Comparison of ENCODE assay signal across 25 mouse cellular contexts in the genomic region with DNA sequence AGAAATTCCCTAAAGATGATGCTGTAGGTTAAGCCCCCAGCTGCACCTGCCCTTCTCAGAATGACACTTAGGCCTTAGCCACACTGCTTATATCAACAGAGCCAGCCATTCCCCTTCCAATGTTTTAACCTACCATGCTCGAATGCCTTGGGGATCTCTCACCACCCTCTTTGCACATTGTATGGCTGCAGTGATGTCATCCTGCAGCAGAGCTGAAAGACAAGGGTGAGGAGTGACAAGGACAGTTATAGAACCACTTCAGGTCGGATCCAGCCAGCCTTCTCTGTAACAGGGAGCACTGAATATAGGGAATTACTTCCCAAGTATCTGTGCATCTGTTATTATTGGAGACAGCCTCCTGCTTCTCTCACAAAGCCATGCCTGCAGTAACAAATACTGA. TPM values are rescaled to one million over a fixed set of nuclear protein-coding genes. Genes with fewer than 3 reads are reported as not detected.
DNase-seq lines count a peak whose midpoint lies in the region; ATAC-seq and TF ChIP-seq lines count a peak whose summit lies in the region.
"Not testable (repeated sequence)": the region's sequence is repeated elsewhere in the genome, so short reads cannot be mapped to it uniquely, and the experiment has no call there.
"Had no signal": no experiment of that assay in that cellular context is flagged by ENCODE, and none has a peak within 500 bp of the region (broad histone marks: within the 10 kb centered on the region; RNA-seq: fewer than 3 reads in every experiment).

No protein-coding gene starts in this region.

- peak overlapping the region; percentile 72 for H3K27ac ChIP-seq in bone marrow macrophage, adult 2 months (ENCODE audit: insufficient read depth, low read depth, low read length)
- H3K27ac ChIP-seq in heart, embryonic 11.5 days (ENCODE audit: low read depth, low read length); hindbrain, postnatal 0 days; liver, postnatal 0 days (ENCODE audit: low read depth); midbrain, postnatal 0 days (ENCODE audit: low read depth, low read length): not testable (repeated sequence)
- H3K27ac ChIP-seq in heart, embryonic 13.5 days (replicated peaks): peak overlapping the region; percentile 65
- H3K27ac ChIP-seq in heart, embryonic 15.5 days: 0 out of 2 replicates have a peak overlapping the region, but pooled peaks have one; percentile 31

- not testable (repeated sequence) for TF ChIP-seq POLR2A in bone marrow macrophage, adult 2 months (IDR thresholded peaks at IDR 0.05; ENCODE audit: borderline replicate concordance, low read depth, low read length)

- peak; percentile 44 for ATAC-seq in frontal cortex, adult (ENCODE audit: low TSS enrichment)
- ATAC-seq in heart, embryonic 11.5 days (replicated peaks; ENCODE audit: insufficient number of reproducible peaks, low FRiP score, low TSS enrichment): peak; percentile 67; the same call in 1 of the 2 replicates
- ATAC-seq in heart, embryonic 13.5 days (ENCODE audit: extremely low read depth, insufficient number of reproducible peaks, low FRiP score, low TSS enrichment): peak; percentile 46; the same call in 1 of the 2 replicates
- not testable (repeated sequence) for ATAC-seq in heart, embryonic 15.5 days (replicated peaks; ENCODE audit: insufficient number of reproducible peaks, insufficient read depth, low FRiP score, low read depth); liver, postnatal 0 days
- peak; percentile 62; the same call in 1 of the 2 replicates for ATAC-seq in hindbrain, postnatal 0 days
- ATAC-seq in midbrain, postnatal 0 days (ENCODE audit: low FRiP score): 0 out of 2 replicates have a peak, but pooled peaks have one; percentile 49

- H3K27me3 ChIP-seq in heart, embryonic 11.5 days (ENCODE audit: control insufficient read depth, insufficient read depth, low read length); heart, embryonic 15.5 days; hindbrain, postnatal 0 days (ENCODE audit: insufficient read depth, low read length); liver, postnatal 0 days (ENCODE audit: insufficient read depth, low read length); midbrain, postnatal 0 days (ENCODE audit: insufficient read depth, low read length): not testable (repeated sequence)
- H3K27me3 ChIP-seq in heart, embryonic 13.5 days (replicated peaks): peaks cover 29% of the 10 kb centered on the region

- H3K4me1 ChIP-seq in bone marrow macrophage, adult 2 months (ENCODE audit: control insufficient read depth, insufficient read depth, low read length): peaks cover 10% of the 10 kb centered on the region
- H3K4me1 ChIP-seq in heart, embryonic 11.5 days (ENCODE audit: control insufficient read depth, insufficient read depth, low read length); heart, embryonic 15.5 days (replicated peaks); hindbrain, postnatal 0 days (ENCODE audit: insufficient read depth, low read length); liver, postnatal 0 days (ENCODE audit: insufficient read depth); midbrain, postnatal 0 days (ENCODE audit: insufficient read depth, low read length): not testable (repeated sequence)
- H3K4me1 ChIP-seq in heart, embryonic 13.5 days: peaks cover 11% of the 10 kb centered on the region

- TF ChIP-seq EP300 in liver, postnatal 0 days (IDR thresholded peaks at IDR 0.05; ENCODE audit: low read depth): not testable (repeated sequence)

- WGBS in heart, embryonic 11.5 days (ENCODE audit: insufficient replicate concordance): 21% methylated on average over 2 of the region's 2 CpGs
- 12% methylated on average over 2 of the region's 2 CpGs for WGBS in heart, embryonic 13.5 days
- WGBS in heart, embryonic 15.5 days: 34% methylated on average over 2 of the region's 2 CpGs
- whole genome bisulfite sequencing in hindbrain, postnatal 0 days: 67% methylated on average over 2 of the region's 2 CpGs
- 68% methylated on average over 2 of the region's 2 CpGs for WGBS in liver, postnatal 0 days (ENCODE audit: insufficient replicate concordance)
- WGBS in midbrain, postnatal 0 days: 40% methylated on average over 2 of the region's 2 CpGs

- H3K36me3 ChIP-seq in heart, embryonic 11.5 days (ENCODE audit: control insufficient read depth, insufficient read depth, low read length); heart, embryonic 13.5 days; heart, embryonic 15.5 days; hindbrain, postnatal 0 days (ENCODE audit: insufficient read depth, low read length); liver, postnatal 0 days (replicated peaks; ENCODE audit: insufficient read depth, low read length); midbrain, postnatal 0 days (ENCODE audit: insufficient read depth, low read length): not testable (repeated sequence)

- H3K4me2 ChIP-seq in heart, embryonic 11.5 days; heart, embryonic 13.5 days; heart, embryonic 15.5 days; hindbrain, postnatal 0 days (ENCODE audit: low read depth, low read length); liver, postnatal 0 days (ENCODE audit: low read depth, low read length); midbrain, postnatal 0 days (ENCODE audit: low read depth, low read length, poor library complexity, severe bottlenecking): not testable (repeated sequence)

- not testable (repeated sequence) for DNase-seq in hindbrain, postnatal 0 days (ENCODE audit: low spot score); midbrain, postnatal 0 days (ENCODE audit: low spot score)
- DNase-seq in liver, postnatal 0 days: peak; percentile 6

- H3K4me3 ChIP-seq in bone marrow macrophage, adult 2 months (ENCODE audit: insufficient read depth, low read length): 0 out of 2 replicates have a peak overlapping the region, but pooled peaks have one; percentile 14
- not testable (repeated sequence) for H3K4me3 ChIP-seq in heart, embryonic 11.5 days (ENCODE audit: low read depth, low read length); heart, embryonic 13.5 days; heart, embryonic 15.5 days; hindbrain, postnatal 0 days (ENCODE audit: low read length); liver, postnatal 0 days (ENCODE audit: low read depth, low read length); midbrain, postnatal 0 days (ENCODE audit: low read depth, low read length)

- not testable (repeated sequence) for TF ChIP-seq CTCF in bone marrow macrophage, adult 2 months (IDR thresholded peaks at IDR 0.05; ENCODE audit: low read depth, low read length); hindbrain, postnatal 0 days (IDR thresholded peaks at IDR 0.05; ENCODE audit: low read depth); liver, postnatal 0 days (IDR thresholded peaks at IDR 0.05; ENCODE audit: low read depth); midbrain, postnatal 0 days (IDR thresholded peaks at IDR 0.05)

- not testable (repeated sequence) for H3K9ac ChIP-seq in heart, embryonic 11.5 days (ENCODE audit: low read depth, low read length); heart, embryonic 13.5 days; heart, embryonic 15.5 days; hindbrain, postnatal 0 days (replicated peaks; ENCODE audit: low read length); liver, postnatal 0 days (replicated peaks); midbrain, postnatal 0 days (replicated peaks; ENCODE audit: low read length, poor library complexity, severe bottlenecking)

- H3K9me3 ChIP-seq in heart, embryonic 11.5 days (replicated peaks; ENCODE audit: control insufficient read depth, low read length); heart, embryonic 13.5 days; heart, embryonic 15.5 days (replicated peaks); hindbrain, postnatal 0 days (ENCODE audit: low read length); liver, postnatal 0 days (ENCODE audit: low read length); midbrain, postnatal 0 days (ENCODE audit: low read length): not testable (repeated sequence)

RNA-seq across cellular contexts. Expression of gene Lyz2, which starts 3.6 kb away (rescaled TPM):
- 36,853 and 37,625 TPM in 2 replicates for polyA plus RNA-seq in bone marrow macrophage, adult 2 months (2012; ENCODE audit: insufficient read depth, insufficient read length, missing spikeins)
- 65.0 and 75.3 TPM in 2 replicates for polyA plus RNA-seq in heart, embryonic 11.5 days (2014; fragmentation: Nextera tagmentation; extraction: Ambion mirVana)
- polyA plus RNA-seq in heart, embryonic 13.5 days (2015; fragmentation: Nextera tagmentation; extraction: Ambion mirVana): 90.5 and 115 TPM in 2 replicates
- polyA plus RNA-seq in heart, embryonic 15.5 days (2015; fragmentation: Nextera tagmentation; extraction: Ambion mirVana): 80.7 and 124 TPM in 2 replicates
- total RNA-seq in hindbrain, postnatal 0 days (2014; rRNA removed): 7.5 and 12.7 TPM in 2 replicates
- polyA plus RNA-seq in hindbrain, postnatal 0 days (2015; fragmentation: Nextera tagmentation; extraction: Ambion mirVana): 25.6 and 26.1 TPM in 2 replicates
- polyA plus RNA-seq in liver, postnatal 0 days (2015; fragmentation: Nextera tagmentation; extraction: Ambion mirVana): 542 and 556 TPM in 2 replicates
- 9.7 and 13.0 TPM in 2 replicates for total RNA-seq in midbrain, postnatal 0 days (2014; rRNA removed)
- 23.8 and 26.8 TPM in 2 replicates for polyA plus RNA-seq in midbrain, postnatal 0 days (2015; fragmentation: Nextera tagmentation; extraction: Ambion mirVana)
- total RNA-seq: MEL had no signal

RNA-seq across cellular contexts. Expression of gene Lyz1, which starts 14.2 kb away (rescaled TPM):
- 90.7 and 94.4 TPM in 2 replicates for polyA plus RNA-seq in bone marrow macrophage, adult 2 months (2012; ENCODE audit: insufficient read depth, insufficient read length, missing spikeins)
- 7.2 and 13.3 TPM in 2 replicates for polyA plus RNA-seq in heart, embryonic 11.5 days (2014; fragmentation: Nextera tagmentation; extraction: Ambion mirVana)
- 8.6 and 12.2 TPM in 2 replicates for polyA plus RNA-seq in heart, embryonic 13.5 days (2015; fragmentation: Nextera tagmentation; extraction: Ambion mirVana)
- polyA plus RNA-seq in heart, embryonic 15.5 days (2015; fragmentation: Nextera tagmentation; extraction: Ambion mirVana): 2.5 and 3.1 TPM in 2 replicates
- 0.68 TPM in 1 of 2 replicates, not detected in the other for total RNA-seq in hindbrain, postnatal 0 days (2014; rRNA removed)
- 0.14 TPM in 1 of 2 replicates, not detected in the other for polyA plus RNA-seq in hindbrain, postnatal 0 days (2015; fragmentation: Nextera tagmentation; extraction: Ambion mirVana)
- 0.42 and 0.85 TPM in 2 replicates for polyA plus RNA-seq in liver, postnatal 0 days (2015; fragmentation: Nextera tagmentation; extraction: Ambion mirVana)
- total RNA-seq in midbrain, postnatal 0 days (2014; rRNA removed): not detected in 2 replicates
- 0.17 TPM in 1 of 2 replicates, not detected in the other for polyA plus RNA-seq in midbrain, postnatal 0 days (2015; fragmentation: Nextera tagmentation; extraction: Ambion mirVana)
- total RNA-seq: common myeloid progenitor, adult 5-6 weeks; ES-E14; MEL had no signal
- polyA plus RNA-seq: C2C12; embryonic facial prominence, embryonic 11.5 days; embryonic facial prominence, embryonic 13.5 days; erythroblast, embryonic 14.5 days; forebrain, embryonic 10.5 days; forebrain, embryonic 12.5 days; forebrain, embryonic 14.5 days; forebrain, embryonic 16.5 days had no signal

RNA-seq across cellular contexts. Expression of gene 9530003J23Rik, which starts 40.0 kb away (rescaled TPM):
- polyA plus RNA-seq in bone marrow macrophage, adult 2 months (2012; ENCODE audit: insufficient read depth, insufficient read length, missing spikeins): not detected in 2 replicates
- not detected in 2 replicates for polyA plus RNA-seq in heart, embryonic 11.5 days (2014; fragmentation: Nextera tagmentation; extraction: Ambion mirVana)
- polyA plus RNA-seq in heart, embryonic 13.5 days (2015; fragmentation: Nextera tagmentation; extraction: Ambion mirVana): not detected in 2 replicates
- polyA plus RNA-seq in heart, embryonic 15.5 days (2015; fragmentation: Nextera tagmentation; extraction: Ambion mirVana): not detected in 2 replicates
- total RNA-seq in hindbrain, postnatal 0 days (2014; rRNA removed): not detected in 2 replicates
- not detected in 2 replicates for polyA plus RNA-seq in hindbrain, postnatal 0 days (2015; fragmentation: Nextera tagmentation; extraction: Ambion mirVana)
- not detected in 2 replicates for polyA plus RNA-seq in liver, postnatal 0 days (2015; fragmentation: Nextera tagmentation; extraction: Ambion mirVana)
- not detected in 2 replicates for total RNA-seq in midbrain, postnatal 0 days (2014; rRNA removed)
- polyA plus RNA-seq in midbrain, postnatal 0 days (2015; fragmentation: Nextera tagmentation; extraction: Ambion mirVana): 0.22 and 0.26 TPM in 2 replicates
- total RNA-seq: adrenal gland, adult 2 months; adrenal gland, postnatal 10 days; adrenal gland, postnatal 25 days; adrenal gland, postnatal 4 days; common myeloid progenitor, adult 5-6 weeks; ES-E14; MEL had no signal
- polyA plus RNA-seq: adrenal gland, adult 2 months; brain, embryonic 14.5 days; embryonic facial prominence, embryonic 11.5 days; embryonic facial prominence, embryonic 13.5 days; embryonic facial prominence, embryonic 15.5 days; erythroblast, embryonic 14.5 days; forebrain, embryonic 10.5 days; forebrain, embryonic 12.5 days; forebrain, embryonic 14.5 days; forebrain, embryonic 16.5 days had no signal

RNA-seq across cellular contexts. Expression of gene Yeats4, which starts 54.2 kb away (rescaled TPM):
- 61.0 and 64.0 TPM in 2 replicates for polyA plus RNA-seq in bone marrow macrophage, adult 2 months (2012; ENCODE audit: insufficient read depth, insufficient read length, missing spikeins)
- 66.4 and 75.9 TPM in 2 replicates for polyA plus RNA-seq in heart, embryonic 11.5 days (2014; fragmentation: Nextera tagmentation; extraction: Ambion mirVana)
- polyA plus RNA-seq in heart, embryonic 13.5 days (2015; fragmentation: Nextera tagmentation; extraction: Ambion mirVana): 46.6 and 54.1 TPM in 2 replicates
- 37.5 and 43.6 TPM in 2 replicates for polyA plus RNA-seq in heart, embryonic 15.5 days (2015; fragmentation: Nextera tagmentation; extraction: Ambion mirVana)
- total RNA-seq in hindbrain, postnatal 0 days (2014; rRNA removed): 41.4 and 47.2 TPM in 2 replicates
- 83.4 and 85.4 TPM in 2 replicates for polyA plus RNA-seq in hindbrain, postnatal 0 days (2015; fragmentation: Nextera tagmentation; extraction: Ambion mirVana)
- polyA plus RNA-seq in liver, postnatal 0 days (2015; fragmentation: Nextera tagmentation; extraction: Ambion mirVana): 31.2 and 32.2 TPM in 2 replicates
- 79.0 and 90.4 TPM in 2 replicates for total RNA-seq in midbrain, postnatal 0 days (2014; rRNA removed)
- 104 and 107 TPM in 2 replicates for polyA plus RNA-seq in midbrain, postnatal 0 days (2015; fragmentation: Nextera tagmentation; extraction: Ambion mirVana)

Comparison
In these comparisons a context has a peak if more than half of its experiments do, and no peak if none do; other contexts are left out.
1. RNA of gene Lyz2, which starts 3.6 kb away (polyA plus RNA-seq): 36,853 to 37,625 TPM in bone marrow macrophage, adult 2 months; 542 to 556 TPM in liver, postnatal 0 days, 90.5 to 115 TPM in heart, embryonic 13.5 days, 80.7 to 124 TPM in heart, embryonic 15.5 days, 65.0 to 75.3 TPM in heart, embryonic 11.5 days, 25.6 to 26.1 TPM in hindbrain, postnatal 0 days and 23.8 to 26.8 TPM in midbrain, postnatal 0 days; every median in the first group is over 10 times any median in the second.